Mouse (Mus musculus) cerebellum, adult 2 months (tissue): ENCODE results near the gene Fgf14.

Source experiments
- CTCF ChIP-seq: fragments of 200-500 bp; IDR thresholded peaks from 2 replicates; pipeline ENCODE4 v1.5.1; 2011; ENCODE audit warnings: low read depth, mild to moderate bottlenecking, control low read depth, low read length, moderate library complexity, borderline replicate concordance; ENCODE audit not compliant: insufficient read depth
- POLR2A ChIP-seq: fragments of 200-500 bp; IDR thresholded peaks from 2 replicates; pipeline ENCODE4 v1.6.1; 2011; ENCODE audit warnings: low read length, control low read depth, borderline replicate concordance; ENCODE audit not compliant: insufficient read depth

DNA sequence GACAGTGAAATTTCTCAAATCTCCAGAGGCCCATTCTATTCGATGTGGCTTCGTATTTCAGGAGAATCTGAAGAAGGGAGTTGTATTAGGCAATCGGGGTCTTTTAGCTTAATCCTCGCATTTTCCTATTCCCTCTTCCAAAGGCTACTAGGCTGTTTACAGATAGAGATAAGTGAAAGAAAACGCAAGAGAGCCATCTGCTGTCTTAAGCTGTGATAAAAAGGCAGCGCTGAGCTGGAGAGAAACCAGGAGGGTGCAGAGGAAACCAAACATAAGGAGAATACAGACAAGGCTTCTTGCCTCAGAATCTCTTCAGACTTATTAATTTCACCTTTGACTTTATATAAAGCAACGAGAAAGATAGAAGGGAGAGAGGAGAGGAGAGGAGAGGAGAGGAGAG, 481.1 kb downstream of the Fgf14 start:
- TF ChIP-seq POLR2A (no peak), CTCF (peak; percentile 14; the same call in 1 of the 2 replicates)
